Mouse (Mus musculus): ENCODE data around the gene Naglu. TPM values are rescaled to one million over a fixed set of nuclear protein-coding genes. Genes with fewer than 3 reads are reported as not detected.

The Naglu gene
- polyA plus RNA-seq (2012; rRNA removed) = 9.0 and 11.7 TPM in 2 replicates

DNA sequence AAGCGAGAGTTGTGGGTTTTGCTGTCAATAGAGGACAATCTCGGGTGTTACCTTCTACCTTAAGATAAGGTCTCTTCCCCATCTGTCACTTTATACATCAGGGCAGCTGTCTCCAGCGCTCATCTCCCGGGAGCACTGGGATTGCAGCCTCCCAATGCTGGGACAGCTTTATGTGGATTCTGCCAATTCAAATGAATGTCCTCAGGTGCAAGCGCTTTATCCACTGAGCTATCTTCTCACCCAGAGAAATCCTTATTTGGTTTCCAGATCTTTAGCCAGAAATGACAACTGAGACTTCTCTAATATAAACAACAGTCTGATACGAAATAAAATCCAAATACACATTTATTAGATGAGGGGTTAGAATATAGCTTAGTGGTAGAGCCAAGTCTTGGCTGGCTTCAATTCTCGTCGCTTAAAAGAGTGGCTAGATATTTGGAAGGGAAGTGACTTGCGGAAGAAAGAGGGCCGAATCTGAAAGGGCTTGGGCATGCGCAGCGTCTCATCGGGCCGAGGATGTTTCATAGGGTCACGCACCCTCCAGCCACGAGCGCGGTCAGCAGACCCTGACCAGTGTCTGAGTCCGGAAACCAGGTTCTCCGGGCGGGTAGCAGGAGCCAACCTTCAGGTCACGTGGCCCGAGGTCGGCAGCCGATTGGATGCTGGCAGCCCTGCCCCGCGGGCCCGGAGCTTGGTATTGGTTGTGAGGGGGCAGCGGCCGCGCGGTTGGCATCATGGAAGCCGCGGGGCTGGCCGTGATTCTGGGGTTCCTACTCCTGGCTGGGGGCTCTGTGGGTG, at the start of gene Naglu:
TSS of gene Naglu (plus strand) at position 622 of the 798 bp plus-strand sequence.

DNA sequence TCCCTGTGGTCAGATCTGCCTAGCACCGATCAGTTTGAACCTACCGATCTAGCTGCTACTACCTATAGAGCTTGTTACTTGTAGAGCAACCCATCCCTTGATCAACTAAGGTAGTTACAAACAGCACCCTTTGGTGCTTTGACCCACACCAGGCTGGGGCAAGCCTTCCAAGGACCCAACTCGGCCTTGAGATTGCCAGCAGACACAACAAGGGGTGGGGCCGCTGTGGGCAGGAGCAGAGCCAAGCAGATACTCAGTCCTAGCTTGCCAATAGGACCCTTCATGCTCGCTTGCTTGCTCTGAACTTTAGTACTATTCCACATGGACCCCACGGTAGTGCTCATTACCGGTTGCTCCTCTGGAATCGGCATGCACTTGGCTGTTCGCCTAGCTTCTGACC, 8.3 kb downstream of the Naglu start, which contains the start of gene Hsd17b1:
TSS of gene Hsd17b1 (plus strand) at position 291 of the 400 bp plus-strand sequence.

DNA sequence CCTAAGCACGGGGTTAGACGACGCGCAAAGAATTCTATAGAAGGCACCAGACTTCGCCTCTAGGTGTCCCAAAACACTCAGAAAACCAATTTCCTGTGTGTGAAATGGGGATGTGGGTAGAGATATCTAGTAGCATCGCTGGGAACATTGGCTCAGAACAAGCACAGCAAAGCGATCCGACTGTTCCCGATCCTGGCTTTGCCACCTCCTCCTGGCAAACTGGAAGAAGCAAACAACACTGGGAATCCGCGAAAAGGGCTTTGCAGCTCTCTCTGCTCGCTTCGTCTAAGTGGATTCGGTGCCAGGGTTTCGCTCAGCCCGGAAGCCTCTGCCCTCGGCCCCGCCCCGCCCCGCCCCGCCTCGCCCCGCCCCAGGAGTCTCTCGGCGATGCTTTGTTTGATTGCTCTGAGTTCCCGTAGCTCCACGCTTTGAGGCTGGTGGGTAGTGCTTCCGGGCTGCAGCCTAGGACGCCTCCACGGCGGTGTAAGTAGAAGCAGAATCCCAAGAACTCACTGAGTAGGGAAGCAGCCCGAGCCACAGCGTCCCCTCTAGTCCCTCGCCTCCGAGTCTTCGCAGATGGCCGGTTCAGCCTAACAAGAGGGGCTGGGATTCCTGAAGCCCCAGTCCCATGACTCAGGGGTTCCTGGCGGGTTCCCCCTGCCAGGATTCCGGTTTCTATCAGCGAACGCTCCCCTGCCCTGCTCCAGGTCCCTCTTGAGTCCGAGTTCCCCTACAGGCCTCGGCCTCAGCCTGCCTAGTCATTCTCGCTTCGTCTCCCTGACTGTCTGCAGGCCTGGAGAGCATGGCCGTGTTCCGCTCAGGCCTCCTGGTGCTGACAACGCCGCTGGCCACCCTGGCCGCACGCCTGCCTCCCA, 12.6 kb downstream of the Naglu start, which contains the start of gene Coasy:
TSS of gene Coasy (plus strand) at position 358 of the 875 bp plus-strand sequence.

DNA sequence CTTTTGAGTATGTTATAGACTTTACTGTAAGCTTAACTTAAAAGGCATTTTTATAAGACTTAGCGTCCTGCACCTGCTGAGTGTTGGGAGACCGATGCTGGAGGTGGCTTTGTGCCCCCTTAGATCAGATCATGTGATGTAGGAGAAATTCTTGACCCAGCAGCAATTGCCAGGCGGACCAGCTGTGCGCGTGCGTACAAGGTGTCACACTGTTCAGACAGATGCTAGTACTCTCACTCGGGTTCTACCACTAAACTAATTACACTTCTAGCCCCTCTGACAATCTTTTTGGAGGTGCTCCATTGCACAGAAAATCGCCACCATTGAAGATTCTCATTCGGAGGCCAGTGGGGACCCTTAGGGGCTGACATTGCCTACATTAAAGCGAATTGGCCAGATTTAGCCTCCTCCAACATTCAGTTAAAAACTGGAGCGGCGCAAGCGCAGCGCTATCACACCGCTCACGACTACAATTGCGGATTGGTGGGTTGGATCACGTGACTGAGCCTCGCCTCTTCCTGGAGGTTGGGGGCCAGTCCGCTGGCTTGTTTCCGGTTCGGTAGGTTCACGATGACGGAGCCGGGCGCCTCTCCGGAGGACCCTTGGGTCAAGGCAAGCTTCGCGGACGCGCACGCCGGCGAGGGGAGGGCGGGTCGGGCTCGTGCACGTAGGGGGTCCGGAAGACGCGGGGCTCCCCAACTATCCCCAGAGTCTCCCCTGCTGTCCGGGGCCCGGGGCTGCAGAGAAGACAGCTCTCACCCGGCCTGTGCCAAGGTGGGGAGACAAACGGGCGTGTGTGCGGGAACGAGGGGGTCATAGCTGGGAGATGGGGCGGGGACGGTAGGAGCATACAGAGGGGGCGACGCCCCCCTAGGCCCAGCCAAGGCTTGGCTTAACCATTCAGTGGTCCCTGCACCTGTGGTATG, 17.2 kb downstream of the Naglu start, which contains the start of gene Mlx:
TSS of gene Mlx (plus strand) at position 522 of the 926 bp plus-strand sequence.

DNA sequence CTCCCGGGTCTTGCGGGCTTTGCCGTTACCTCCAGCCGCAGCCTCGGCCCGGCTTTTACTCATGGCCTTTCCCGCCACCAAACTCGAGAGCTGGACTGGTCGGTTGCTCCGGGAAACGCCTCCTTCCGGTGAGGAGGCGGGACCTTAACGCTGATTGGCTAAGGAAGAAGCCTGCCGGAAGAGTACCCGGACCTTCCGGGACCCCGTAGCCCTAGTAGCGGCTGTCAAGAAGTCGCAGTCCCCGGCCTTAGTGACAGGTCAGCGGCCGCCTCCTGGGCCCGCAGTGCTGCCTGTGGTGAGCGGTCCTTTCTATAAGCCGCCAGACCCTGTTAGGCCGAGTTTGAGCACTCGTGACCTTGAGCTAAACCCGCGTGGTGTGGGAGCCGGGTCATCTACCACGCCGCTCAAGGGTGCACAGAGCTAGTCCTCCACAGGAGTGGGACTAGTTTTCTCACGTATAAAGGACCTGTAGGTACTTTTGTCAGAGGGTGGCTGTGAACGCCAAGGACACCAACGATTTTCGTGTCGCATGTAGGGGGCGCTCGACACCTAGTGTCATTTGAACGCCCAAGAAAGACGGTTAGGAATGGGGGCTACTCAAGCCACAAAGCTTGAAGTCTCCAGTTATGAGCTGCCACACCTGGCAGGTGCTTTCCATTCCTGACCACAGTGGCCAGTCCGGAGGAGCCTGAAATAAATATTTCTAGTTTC, 25.7 kb downstream of the Naglu start, which contains the start of gene Psmc3ip:
TSS of gene Psmc3ip (minus strand) at position 123 of the 711 bp plus-strand sequence.

DNA sequence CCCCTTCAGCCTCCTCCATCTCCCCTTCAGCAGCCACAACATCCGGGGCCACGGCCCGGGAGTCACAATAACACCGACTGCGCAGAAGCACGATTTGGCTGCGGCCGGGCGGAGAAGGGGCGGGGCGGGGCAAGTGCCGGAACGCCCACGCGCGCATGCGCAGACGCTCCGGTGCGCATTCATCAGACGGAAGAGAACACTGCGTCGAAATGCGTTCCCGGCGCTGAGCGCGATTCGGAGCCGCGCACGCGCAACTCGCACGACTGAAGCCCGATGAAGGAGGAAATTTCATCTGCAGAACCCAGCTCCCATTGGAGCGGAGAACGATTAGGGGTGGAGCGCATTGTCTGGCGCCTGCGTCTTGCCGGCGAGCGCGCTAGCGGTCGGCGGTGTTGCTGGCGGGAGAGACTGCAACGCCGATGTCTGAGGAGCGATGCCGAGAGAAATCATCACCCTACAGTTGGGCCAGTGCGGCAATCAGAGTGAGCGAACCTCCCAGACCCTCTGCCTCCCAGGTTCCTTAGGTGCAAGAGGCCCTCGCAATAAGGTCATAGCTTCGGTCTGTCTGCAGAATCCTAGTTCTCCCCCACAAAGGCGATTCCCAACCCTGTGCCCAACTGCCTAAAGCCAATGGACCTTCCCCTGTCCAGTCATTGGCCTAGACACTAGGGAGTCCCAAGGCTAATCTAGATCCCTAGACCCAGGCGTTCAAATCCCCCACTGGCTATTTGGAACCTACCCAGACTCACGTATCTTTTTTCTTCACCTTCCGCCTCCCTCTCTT, 50.1 kb downstream of the Naglu start, which contains the start of the genes Retreg3 and Tubg1:
TSS of gene Retreg3 (minus strand) at position 133 of the 784 bp plus-strand sequence.
TSS of gene Tubg1 (plus strand) at position 178 of the 784 bp plus-strand sequence.

Other genes starting within 250 kb of the Naglu start
- 15.6 and 17.7 TPM in 2 replicates for gene Stat5b, start 219.3 kb upstream of the Naglu start, polyA plus RNA-seq (2012; rRNA removed)
- 1.7 and 2.7 TPM in 2 replicates for gene Stat5a, start 210.7 kb upstream of the Naglu start, polyA plus RNA-seq (2012; rRNA removed)
- gene Stat3, start 130.5 kb upstream of the Naglu start, polyA plus RNA-seq (2012; rRNA removed) = 35.0 and 48.7 TPM in 2 replicates
- 20.4 and 38.1 TPM in 2 replicates for gene Cavin1, start 99.1 kb upstream of the Naglu start, polyA plus RNA-seq (2012; rRNA removed)
- 146 and 170 TPM in 2 replicates for gene Atp6v0a1, start 60.6 kb upstream of the Naglu start, polyA plus RNA-seq (2012; rRNA removed)
- 0.57 and 0.60 TPM in 2 replicates for gene Hsd17b1, start 8.4 kb downstream of the Naglu start, polyA plus RNA-seq (2012; rRNA removed)
- 53.2 and 56.6 TPM in 2 replicates for gene Coasy, start 12.6 kb downstream of the Naglu start, polyA plus RNA-seq (2012; rRNA removed)
- gene Mlx, start 17.3 kb downstream of the Naglu start, polyA plus RNA-seq (2012; rRNA removed) = 55.4 and 59.4 TPM in 2 replicates
- 26.7 and 35.7 TPM in 2 replicates for gene Psmc3ip, start 25.4 kb downstream of the Naglu start, polyA plus RNA-seq (2012; rRNA removed)
- gene Retreg3, start 49.9 kb downstream of the Naglu start, polyA plus RNA-seq (2012; rRNA removed) = 61.6 and 65.4 TPM in 2 replicates
- 30.2 and 32.6 TPM in 2 replicates for gene Tubg1, start 49.9 kb downstream of the Naglu start, polyA plus RNA-seq (2012; rRNA removed)
- 25.1 and 25.6 TPM in 2 replicates for gene Tubg2, start 85.9 kb downstream of the Naglu start, polyA plus RNA-seq (2012; rRNA removed)
- 3.3 and 5.1 TPM in 2 replicates for gene Cntnap1, start 100.5 kb downstream of the Naglu start, polyA plus RNA-seq (2012; rRNA removed)
- 8.5 and 12.1 TPM in 2 replicates for gene Plekhh3, start 101.3 kb downstream of the Naglu start, polyA plus RNA-seq (2012; rRNA removed)
- 0.16 and 0.34 TPM in 2 replicates for gene Ccr10, start 105.4 kb downstream of the Naglu start, polyA plus RNA-seq (2012; rRNA removed)
- gene Ezh1, start 156.5 kb downstream of the Naglu start, polyA plus RNA-seq (2012; rRNA removed) = 27.4 and 32.0 TPM in 2 replicates
- gene Ramp2, start 176.0 kb downstream of the Naglu start, polyA plus RNA-seq (2012; rRNA removed) = 61.7 and 80.4 TPM in 2 replicates
- gene Vps25, start 183.7 kb downstream of the Naglu start, polyA plus RNA-seq (2012; rRNA removed) = 67.6 and 69.5 TPM in 2 replicates
- 5.1 and 10.7 TPM in 2 replicates for gene Wnk4, start 190.6 kb downstream of the Naglu start, polyA plus RNA-seq (2012; rRNA removed)
- gene Cntd1, start 209.0 kb downstream of the Naglu start, polyA plus RNA-seq (2012; rRNA removed) = 0.93 and 1.1 TPM in 2 replicates
- 153 and 181 TPM in 2 replicates for gene Coa3, start 209.1 kb downstream of the Naglu start, polyA plus RNA-seq (2012; rRNA removed)
- 116 and 133 TPM in 2 replicates for gene Becn1, start 232.3 kb downstream of the Naglu start, polyA plus RNA-seq (2012; rRNA removed)
- gene Psme3, start 246.2 kb downstream of the Naglu start, polyA plus RNA-seq (2012; rRNA removed) = 118 and 123 TPM in 2 replicates